Mouse (Mus musculus): Measurements from ENCODE around the gene Tmod4.
A peak's percentile ranks its signal among the peaks of the same experiment; 100 is the strongest.
"Not testable (repeated sequence)": the region's sequence is repeated elsewhere in the genome, so short reads cannot be mapped to it uniquely, and the experiment has no call there.

Tmod4 gene

GRCm38 (mm10) chr3:95124246-95124645 is at the start of gene Tmod4:
Gene Tmod4 (plus strand): TSS chr3:95124476.
- no peak for DNase-seq (ENCODE audit: low spot score in 2 of 2)

GRCm38 (mm10) chr3:95088071-95088470 is 36.2 kb upstream of the Tmod4 start:
- no peak for DNase-seq (ENCODE audit: low spot score in 2 of 2)

DNA sequence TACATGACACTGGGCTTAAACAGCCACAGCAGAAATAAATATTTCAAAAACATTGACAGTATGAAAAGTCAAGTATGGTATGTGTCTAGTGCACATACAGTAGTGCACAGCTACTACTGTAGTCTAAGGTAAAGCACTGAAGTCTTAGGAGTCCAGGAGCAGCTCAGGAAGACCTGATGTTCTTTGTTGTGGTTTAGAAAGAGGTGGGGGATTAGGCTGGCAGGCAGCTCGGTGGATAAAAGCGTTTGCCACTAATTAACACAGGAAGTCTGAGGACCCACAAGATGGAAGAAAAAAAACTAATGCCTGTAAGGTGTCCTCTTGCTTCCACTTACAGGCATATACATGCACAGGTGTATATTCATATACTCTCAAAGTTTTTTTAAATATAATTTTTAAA is 23.4 kb upstream of the Tmod4 start:
- no peak for DNase-seq (ENCODE audit: low spot score in 2 of 2)

DNA sequence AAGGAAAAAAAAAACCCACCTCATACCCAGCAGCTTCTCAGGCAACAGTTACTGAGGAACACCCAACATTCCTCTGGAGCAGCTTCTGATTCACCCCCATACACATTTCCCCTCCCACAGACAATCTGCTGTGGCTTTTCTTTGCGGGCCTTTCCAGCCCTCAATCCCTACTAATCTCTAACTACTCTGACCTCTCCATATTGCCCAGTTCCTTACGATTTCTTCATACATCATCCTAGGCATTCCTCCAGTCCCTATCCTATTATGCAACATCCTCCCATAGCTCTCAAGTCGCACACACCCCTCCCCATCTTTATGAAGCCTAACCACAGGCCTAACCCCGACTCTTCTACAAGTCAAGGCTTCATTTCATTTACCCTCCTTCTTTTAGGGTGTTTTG is 19.2 kb upstream of the Tmod4 start:
- DNase-seq (ENCODE audit: low spot score in 2 of 2), result no peak

GRCm38 (mm10) chr3:95105586-95106337 is 18.5 kb upstream of the Tmod4 start:
- DNase-seq (ENCODE audit: low spot score in 2 of 2), result no peak

DNA sequence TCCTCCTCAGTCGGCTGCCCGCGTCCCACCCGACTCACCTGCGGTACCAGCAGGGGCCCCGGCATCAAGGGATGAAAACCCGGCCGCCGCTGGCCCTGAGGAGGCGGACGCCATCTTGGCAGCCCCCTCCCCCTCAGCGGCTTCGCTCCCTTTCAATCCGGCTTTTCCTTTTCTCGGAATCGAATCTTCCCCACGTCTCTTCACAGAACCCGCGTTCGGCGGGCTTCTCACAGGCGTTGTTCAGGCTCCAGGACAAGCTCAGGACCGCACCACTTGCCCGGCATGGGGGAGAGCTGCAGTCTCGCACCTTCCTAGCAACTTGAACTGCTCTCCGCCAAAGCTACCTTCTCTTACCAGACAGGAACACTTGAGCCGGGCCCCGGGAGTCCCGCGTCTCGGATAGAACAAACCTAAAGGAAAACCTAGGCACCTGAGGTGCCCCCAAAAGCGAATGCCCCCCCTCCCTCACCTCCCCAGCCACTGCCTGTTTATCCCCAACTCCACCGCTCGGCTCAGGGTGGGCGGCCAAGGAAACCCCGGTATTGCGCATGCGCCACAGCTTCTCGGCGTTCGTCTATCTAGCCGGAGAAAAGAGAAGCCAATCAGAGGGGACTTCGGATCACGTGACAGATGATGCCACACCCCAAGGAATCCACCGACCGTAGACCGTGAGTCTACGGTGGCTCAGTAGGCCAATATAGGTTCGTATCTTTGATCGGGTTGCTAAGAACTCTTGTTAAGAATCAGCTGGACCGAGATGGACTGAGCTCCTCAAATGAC is 17.7 kb upstream of the Tmod4 start, which contains the start of gene Pip5k1a:
TSS of gene Pip5k1a (minus strand) at position 593 of the 780 bp plus-strand sequence.
- peak; percentile 94 to 97 for DNase-seq (ENCODE audit: low spot score in 2 of 2)

DNA sequence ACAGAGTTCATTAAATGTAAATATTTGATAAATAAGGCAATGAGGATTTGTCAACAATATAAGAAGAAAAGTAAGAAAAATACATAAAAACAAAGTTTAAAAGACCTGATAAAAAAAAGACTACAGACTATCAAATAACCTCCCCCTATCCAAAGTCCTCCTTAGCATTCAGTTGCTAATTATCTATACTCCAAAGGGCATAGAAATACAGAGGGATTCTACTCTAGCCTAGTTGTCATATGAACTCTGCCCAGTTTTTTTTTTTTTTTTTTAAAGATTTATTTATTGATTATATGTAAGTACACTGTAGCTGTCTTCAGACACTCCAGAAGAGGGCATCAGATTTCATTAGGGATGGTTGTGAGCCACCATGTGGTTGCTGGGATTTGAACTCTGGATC is 17.0 kb upstream of the Tmod4 start:
- not testable (repeated sequence) for DNase-seq (ENCODE audit: low spot score in 2 of 2)

- no peak for DNase-seq (ENCODE audit: low spot score in 2 of 2)
These were observed 16.4 kb upstream of the Tmod4 start for GRCm38 (mm10) chr3:95107898-95108297.

DNA sequence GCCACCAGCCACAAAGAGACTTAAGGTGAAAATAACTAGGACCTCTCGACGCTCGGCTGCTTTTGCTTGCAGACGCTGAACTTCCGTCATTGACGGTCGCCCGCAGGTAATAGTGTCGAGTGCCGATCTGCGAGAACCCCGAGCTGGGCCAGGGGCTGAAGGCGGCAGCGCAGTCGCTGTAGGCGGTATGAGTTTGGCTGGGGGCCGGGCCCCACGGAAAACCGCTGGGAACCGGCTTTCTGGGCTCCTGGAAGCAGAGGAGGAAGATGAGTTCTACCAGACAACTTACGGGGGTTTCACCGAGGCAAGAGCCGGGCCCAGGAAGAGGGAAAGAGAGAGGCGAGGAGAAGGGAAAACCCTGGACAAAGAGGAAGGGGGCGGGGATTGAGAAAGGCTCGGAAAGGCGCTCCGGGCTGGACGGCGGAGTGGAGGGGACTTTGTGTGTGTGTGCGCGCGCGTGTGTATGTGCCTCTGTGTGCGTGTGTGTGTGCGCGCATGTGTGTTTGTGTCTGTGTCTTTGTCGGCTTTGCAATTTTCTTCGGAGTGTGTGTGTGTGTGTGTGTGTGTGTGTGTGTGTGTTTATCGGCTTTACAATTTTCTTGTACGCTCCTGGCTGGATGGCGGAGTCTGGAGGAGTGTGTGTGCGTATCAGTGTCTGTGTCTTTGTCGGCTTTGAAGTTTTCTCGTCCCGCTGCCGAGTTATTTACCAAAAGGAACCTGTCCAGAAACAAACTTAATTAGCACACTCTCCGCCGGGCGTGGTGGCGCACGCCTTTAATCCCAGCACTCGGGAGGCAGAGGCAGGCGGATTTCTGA is 13.2 kb upstream of the Tmod4 start, which contains the start of gene Vps72:
TSS of gene Vps72 (plus strand) at position 112 of the 816 bp plus-strand sequence.
- peak; percentile 60 to 81 for DNase-seq (ENCODE audit: low spot score in 2 of 2)

DNA sequence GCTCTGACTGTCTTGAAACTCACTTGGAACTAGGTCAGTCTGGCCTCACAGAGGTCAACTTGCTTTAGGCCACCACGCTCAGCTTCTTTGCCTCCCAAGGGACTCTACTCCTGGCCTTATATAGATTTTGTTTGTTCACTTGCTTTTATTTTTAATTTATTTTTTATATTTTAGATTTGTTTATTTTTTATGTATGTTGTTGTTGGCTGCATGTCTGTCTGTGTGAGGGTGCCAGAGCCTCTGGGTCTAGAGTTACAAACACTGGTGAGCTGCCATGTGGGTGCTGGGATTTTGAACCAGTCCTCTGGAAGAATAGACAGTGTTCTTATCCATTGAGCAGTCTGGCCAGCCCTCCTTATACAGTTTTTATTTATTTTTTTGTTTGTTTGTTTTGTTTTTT is 11.5 kb upstream of the Tmod4 start:
- no peak for DNase-seq (ENCODE audit: low spot score in 2 of 2)

DNA sequence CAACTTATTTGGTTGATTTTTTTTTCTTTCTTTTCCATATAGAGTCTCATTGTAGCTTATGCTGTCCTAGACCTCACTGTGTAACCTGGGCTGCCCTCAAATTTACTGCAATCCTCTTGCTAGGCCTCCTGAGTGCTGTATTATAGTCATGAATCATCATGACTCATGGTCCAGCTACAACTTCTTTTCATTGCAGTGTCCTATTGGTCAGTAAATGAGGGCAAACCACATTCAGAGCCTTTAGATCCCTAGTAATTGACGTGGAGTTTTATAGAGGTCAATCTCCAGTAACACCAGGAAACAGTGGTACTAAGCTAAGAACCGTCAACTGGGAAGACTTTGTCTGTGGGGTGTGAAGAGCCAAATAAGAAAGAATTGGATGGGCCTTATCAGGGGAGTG is 6.5 kb upstream of the Tmod4 start:
- DNase-seq (ENCODE audit: low spot score in 2 of 2), result no peak

DNA sequence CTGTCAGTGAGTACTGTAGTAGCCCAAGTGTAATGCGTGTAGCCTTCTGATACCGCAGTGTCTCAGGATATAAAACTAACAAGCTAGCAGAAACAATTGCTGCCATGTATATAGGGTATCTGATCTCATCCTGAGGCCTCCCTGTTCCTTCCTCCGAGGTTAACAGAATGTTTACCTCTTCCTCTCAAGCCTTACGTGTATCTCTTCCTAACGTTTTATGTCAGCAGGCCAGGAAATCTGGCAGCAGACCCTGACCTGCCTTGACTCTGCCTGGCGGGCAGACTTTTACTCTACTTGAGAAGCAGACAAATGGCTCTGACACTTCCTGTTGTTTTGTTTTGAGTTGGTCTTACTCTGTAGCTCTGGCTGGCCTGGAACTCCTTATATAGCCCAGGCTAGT is 2.7 kb upstream of the Tmod4 start:
- no peak for DNase-seq (ENCODE audit: low spot score in 2 of 2)

DNA sequence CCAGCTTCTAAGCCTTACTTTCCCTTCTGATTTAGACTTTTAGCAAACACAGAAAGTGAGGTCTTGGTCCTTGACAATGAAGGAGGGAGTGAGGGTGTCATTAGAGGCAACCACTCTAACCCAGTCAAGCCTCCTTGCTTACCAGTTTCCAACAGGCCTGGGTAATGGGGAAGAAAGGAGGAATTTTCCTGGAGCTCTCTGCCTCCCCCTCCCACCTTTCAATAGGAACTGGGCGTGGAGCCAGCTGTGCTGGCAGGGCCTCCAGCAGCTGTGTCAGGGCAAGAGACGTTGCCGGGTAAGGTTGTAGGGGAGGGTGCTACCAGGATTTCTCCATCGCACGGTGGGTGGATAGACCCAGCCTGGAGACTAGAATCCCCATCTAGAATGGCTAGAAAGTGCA is 696 bp downstream of the Tmod4 start:
- DNase-seq (ENCODE audit: low spot score in 2 of 2), result peak in 1 of 2 experiments; percentile 42

- no peak for DNase-seq (ENCODE audit: low spot score in 2 of 2)
These were observed 5.0 kb downstream of the Tmod4 start for GRCm38 (mm10) chr3:95129226-95129651.

- DNase-seq (ENCODE audit: low spot score in 2 of 2), result no peak
These were observed 5.8 kb downstream of the Tmod4 start for GRCm38 (mm10) chr3:95130081-95130480.

- DNase-seq (ENCODE audit: low spot score in 2 of 2), result not testable (repeated sequence)
These were observed 8.1 kb downstream of the Tmod4 start for GRCm38 (mm10) chr3:95132389-95132788.

- no peak for DNase-seq (ENCODE audit: low spot score in 2 of 2)
These were observed 8.9 kb downstream of the Tmod4 start for GRCm38 (mm10) chr3:95133176-95133575.

DNA sequence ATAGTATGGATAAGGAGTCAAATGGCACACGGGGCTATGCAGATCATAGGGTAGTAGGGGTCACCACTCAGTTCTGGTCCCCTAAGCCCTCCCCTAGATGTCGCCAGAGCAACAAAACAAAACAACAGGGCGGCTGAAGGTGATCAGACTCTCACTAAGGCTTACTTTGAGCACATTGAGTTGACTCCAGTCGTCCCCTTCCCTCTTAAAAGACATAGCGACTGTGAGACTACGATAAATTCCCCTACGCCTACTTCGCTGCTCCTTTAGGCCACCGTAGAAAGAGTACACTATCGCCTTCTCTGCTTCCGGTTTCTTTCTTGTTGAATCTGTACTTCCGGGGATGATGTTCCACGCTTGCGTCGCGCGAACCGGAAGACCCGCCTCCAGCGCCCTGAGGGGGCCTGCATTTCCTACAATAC is 9.4 kb downstream of the Tmod4 start, which contains the start of the genes Scnm1 and Lysmd1:
TSS of gene Scnm1 (minus strand) at position 332 of the 422 bp plus-strand sequence.
TSS of gene Lysmd1 (plus strand) at position 409 of the 422 bp plus-strand sequence.
- peak; percentile 61 to 83 for DNase-seq (ENCODE audit: low spot score in 2 of 2)

GRCm38 (mm10) chr3:95134133-95134532 is 9.9 kb downstream of the Tmod4 start:
- DNase-seq (ENCODE audit: low spot score in 2 of 2), result not testable (repeated sequence)

DNA sequence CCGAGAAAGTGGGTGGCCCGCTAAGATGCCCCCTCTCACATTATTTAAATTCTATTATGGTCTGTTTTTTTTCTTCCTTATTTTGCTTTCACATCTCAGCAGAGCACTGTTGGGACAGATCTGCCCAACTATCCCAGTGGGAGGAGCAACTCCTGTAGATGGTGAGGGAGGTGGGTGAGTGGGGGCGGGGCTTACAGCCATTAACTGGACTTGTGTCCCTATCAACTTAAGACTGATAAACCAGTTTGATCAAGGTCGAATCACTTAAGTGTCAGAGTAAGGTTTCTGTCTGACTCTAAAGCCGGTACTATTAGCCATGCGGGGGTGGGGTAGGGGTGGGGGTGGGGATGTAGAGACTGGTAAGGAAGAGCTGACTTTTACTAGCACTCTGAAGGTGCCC is 10.7 kb downstream of the Tmod4 start:
- no peak for DNase-seq (ENCODE audit: low spot score in 2 of 2)

- DNase-seq (ENCODE audit: low spot score in 2 of 2), result no peak
These were observed 11.3 kb downstream of the Tmod4 start for GRCm38 (mm10) chr3:95135433-95136052.
